Mouse (Mus musculus): Measurements from ENCODE around the gene Yaf2. TPM values are rescaled to one million over a fixed set of nuclear protein-coding genes. Genes with fewer than 3 reads are reported as not detected.

The Yaf2 gene
- polyA plus RNA-seq, 1 experiment from 2014 or later: 75.0 TPM

- Histone ChIP-seq H3K36me3 (ENCODE audit: control insufficient read depth, insufficient read depth, low read length) (peaks cover 9% of the 10 kb centered on the region), H3K27ac (ENCODE audit: low read depth) (no peak overlapping the region; the same call in 1 of the 2 replicates), H3K9me3 (ENCODE audit: control insufficient read depth, low read length) (no peaks in the 10 kb centered on the region), H3K27me3 (replicated peaks; ENCODE audit: control insufficient read depth, insufficient read depth, low read length) (no peaks in the 10 kb centered on the region), H3K9ac (ENCODE audit: low read length) (no peak overlapping the region), H3K4me3 (ENCODE audit: low read depth, low read length) (peak overlapping the region; percentile 67), H3K4me1 (replicated peaks; ENCODE audit: control insufficient read depth, insufficient read depth, low read length) (peaks cover 27% of the 10 kb centered on the region), H3K4me2 (ENCODE audit: low read length) (peak overlapping the region; percentile 95)
- ATAC-seq (replicated peaks; ENCODE audit: low FRiP score, low TSS enrichment, low read depth): no peak
- peak; percentile 62 for DNase-seq (ENCODE audit: low spot score)
- WGBS: 6% methylated on average over 14 of the region's 14 CpGs
Observed at GRCm38 (mm10) chr15:93276276-93276675, 60.5 kb downstream of the Yaf2 start.

- under 1% methylated on average over 21 of the region's 21 CpGs for WGBS
- peak overlapping the region; percentile 60 for H3K27ac ChIP-seq (ENCODE audit: low read depth)
- peak overlapping the region; percentile 47 for H3K9ac ChIP-seq (ENCODE audit: low read length)
- peak overlapping the region; percentile 95 for H3K4me2 ChIP-seq (ENCODE audit: low read length)
- DNase-seq (ENCODE audit: low spot score) (no peak), ATAC-seq (replicated peaks; ENCODE audit: low FRiP score, low TSS enrichment, low read depth) (peak; percentile 61)
- H3K36me3 ChIP-seq (ENCODE audit: control insufficient read depth, insufficient read depth, low read length): peaks cover 4% of the 10 kb centered on the region; the same call in 1 of the 2 replicates
- H3K4me3 ChIP-seq (ENCODE audit: low read depth, low read length): peak overlapping the region; percentile 67
- no peaks in the 10 kb centered on the region for H3K9me3 ChIP-seq (ENCODE audit: control insufficient read depth, low read length)
- peaks cover 27% of the 10 kb centered on the region for H3K4me1 ChIP-seq (replicated peaks; ENCODE audit: control insufficient read depth, insufficient read depth, low read length)
- no peaks in the 10 kb centered on the region for H3K27me3 ChIP-seq (replicated peaks; ENCODE audit: control insufficient read depth, insufficient read depth, low read length)
Observed at GRCm38 (mm10) chr15:93275623-93276022, 61.1 kb downstream of the Yaf2 start.

GRCm38 (mm10) chr15:93274679-93275583 is 61.8 kb downstream of the Yaf2 start, which contains the start of gene Gxylt1:
Gxylt1 (minus strand) TSS chr15:93275179.
- no peaks in the 10 kb centered on the region for H3K9me3 ChIP-seq (ENCODE audit: control insufficient read depth, low read length)
- peak; percentile 98 for ATAC-seq (replicated peaks; ENCODE audit: low FRiP score, low TSS enrichment, low read depth)
- no peaks in the 10 kb centered on the region for H3K27me3 ChIP-seq (replicated peaks; ENCODE audit: control insufficient read depth, insufficient read depth, low read length)
- H3K4me3 ChIP-seq (ENCODE audit: low read depth, low read length): peak within 1 kb of the TSS; percentile 67
- H3K36me3 ChIP-seq (ENCODE audit: control insufficient read depth, insufficient read depth, low read length): peaks cover 5% of the 10 kb centered on the region; the same call in 1 of the 2 replicates
- H3K27ac ChIP-seq (ENCODE audit: low read depth): peak within 1 kb of the TSS; percentile 87
- WGBS: 1% methylated on average over 73 of the region's 93 CpGs
- H3K9ac ChIP-seq (ENCODE audit: low read length): peak within 1 kb of the TSS; percentile 77
- H3K4me1 ChIP-seq (replicated peaks; ENCODE audit: control insufficient read depth, insufficient read depth, low read length): peaks cover 27% of the 10 kb centered on the region
- peak within 1 kb of the TSS; percentile 95 for H3K4me2 ChIP-seq (ENCODE audit: low read length)
- peak; percentile 100 for DNase-seq (ENCODE audit: low spot score)

DNA sequence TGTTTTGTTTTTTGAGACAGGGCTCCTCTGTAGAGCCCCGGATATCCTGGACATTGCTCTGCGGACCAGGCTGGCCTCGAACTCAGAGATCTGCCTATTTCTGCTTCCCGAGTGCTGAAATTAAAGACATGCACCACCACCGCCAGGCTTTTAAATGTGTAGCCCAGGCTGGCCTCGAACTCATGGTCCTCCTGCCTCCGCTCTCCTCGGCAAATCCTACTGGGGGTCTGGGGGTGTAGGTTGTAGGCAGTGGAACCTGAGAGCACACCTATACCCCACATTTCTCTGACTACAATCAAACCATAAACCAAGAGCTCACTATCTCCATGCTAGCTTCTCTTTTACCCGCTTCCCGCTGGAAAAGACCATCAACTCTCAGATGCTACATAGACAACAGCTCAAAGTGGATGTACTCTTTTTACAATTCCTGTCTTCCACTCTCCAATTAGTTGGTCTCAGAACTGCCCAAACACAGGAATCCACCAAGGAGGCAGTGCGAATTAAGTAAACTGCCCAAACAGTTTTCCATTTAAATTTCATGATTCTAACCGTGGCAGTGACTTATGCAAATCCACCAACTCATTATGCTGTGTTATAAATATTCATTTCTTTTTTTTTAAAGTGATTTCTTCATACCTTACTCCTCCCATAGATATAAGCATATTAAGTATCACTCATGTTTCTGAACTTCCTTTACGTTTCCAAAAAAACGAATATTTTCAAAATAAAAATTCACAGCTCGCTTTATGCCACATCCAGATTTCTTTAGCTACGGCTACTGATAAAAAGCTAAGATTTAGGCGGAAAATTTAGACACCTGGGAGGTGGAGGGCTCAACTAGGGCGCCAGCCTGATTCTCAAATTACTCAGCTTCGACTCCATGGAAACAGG is 62.7 kb downstream of the Yaf2 start:
- H3K27ac ChIP-seq (ENCODE audit: low read depth): peak overlapping the region; percentile 87
- H3K4me3 ChIP-seq (ENCODE audit: low read depth, low read length): peak overlapping the region; percentile 67
- DNase-seq (ENCODE audit: low spot score): no peak
- H3K9ac ChIP-seq (ENCODE audit: low read length): peak overlapping the region; percentile 77
- peaks cover 11% of the 10 kb centered on the region; the same call in 1 of the 2 replicates for H3K36me3 ChIP-seq (ENCODE audit: control insufficient read depth, insufficient read depth, low read length)
- 42% methylated on average over 19 of the region's 19 CpGs for WGBS
- no peak for ATAC-seq (replicated peaks; ENCODE audit: low FRiP score, low TSS enrichment, low read depth)
- H3K4me2 ChIP-seq (ENCODE audit: low read length): peak overlapping the region; percentile 80
- peaks cover 27% of the 10 kb centered on the region for H3K4me1 ChIP-seq (replicated peaks; ENCODE audit: control insufficient read depth, insufficient read depth, low read length)
- no peaks in the 10 kb centered on the region for H3K27me3 ChIP-seq (replicated peaks; ENCODE audit: control insufficient read depth, insufficient read depth, low read length)
- H3K9me3 ChIP-seq (ENCODE audit: control insufficient read depth, low read length): no peaks in the 10 kb centered on the region

GRCm38 (mm10) chr15:93272948-93273347 is 63.8 kb downstream of the Yaf2 start:
- H3K9me3 ChIP-seq (ENCODE audit: control insufficient read depth, low read length): no peaks in the 10 kb centered on the region
- H3K4me3 ChIP-seq (ENCODE audit: low read depth, low read length): no peak overlapping the region
- DNase-seq (ENCODE audit: low spot score): no peak
- H3K4me2 ChIP-seq (ENCODE audit: low read length): peak overlapping the region; percentile 25; the same call in 1 of the 2 replicates
- H3K27ac ChIP-seq (ENCODE audit: low read depth): no peak overlapping the region
- H3K4me1 ChIP-seq (replicated peaks; ENCODE audit: control insufficient read depth, insufficient read depth, low read length): peaks cover 27% of the 10 kb centered on the region
- 83% methylated on average over 9 of the region's 9 CpGs for WGBS
- no peaks in the 10 kb centered on the region for H3K27me3 ChIP-seq (replicated peaks; ENCODE audit: control insufficient read depth, insufficient read depth, low read length)
- H3K36me3 ChIP-seq (ENCODE audit: control insufficient read depth, insufficient read depth, low read length): peaks cover 10% of the 10 kb centered on the region; the same call in 1 of the 2 replicates
- H3K9ac ChIP-seq (ENCODE audit: low read length): no peak overlapping the region
- no peak for ATAC-seq (replicated peaks; ENCODE audit: low FRiP score, low TSS enrichment, low read depth)

DNA sequence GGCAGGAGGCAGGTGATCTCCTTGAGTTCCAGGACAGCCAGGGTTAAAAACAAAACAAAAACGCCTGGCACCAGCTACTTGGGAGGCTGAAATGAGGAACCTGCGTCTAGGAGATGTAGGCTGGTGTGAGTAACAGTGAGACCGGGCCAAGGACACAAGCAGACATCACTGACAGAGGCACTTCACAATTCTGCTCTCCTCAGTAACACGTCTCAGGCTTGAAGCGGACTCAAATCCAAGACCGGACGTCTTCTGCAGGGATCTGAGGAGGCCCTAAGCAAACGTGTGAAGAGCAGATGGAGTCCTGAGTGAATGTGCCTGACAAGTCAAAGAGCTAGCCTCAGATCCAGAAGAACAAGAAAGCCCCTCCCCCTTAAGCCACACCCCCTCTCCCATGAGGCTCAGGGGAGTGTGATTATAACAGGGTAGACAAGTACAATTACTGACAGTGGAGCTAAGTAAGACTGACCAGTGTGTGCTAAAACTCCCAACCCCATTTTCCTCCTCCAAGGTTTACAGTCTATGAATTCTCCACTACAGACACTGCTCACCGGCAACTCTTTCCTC is 66.4 kb downstream of the Yaf2 start:
- peaks cover 17% of the 10 kb centered on the region for H3K4me1 ChIP-seq (replicated peaks; ENCODE audit: control insufficient read depth, insufficient read depth, low read length)
- H3K36me3 ChIP-seq (ENCODE audit: control insufficient read depth, insufficient read depth, low read length): peaks cover 10% of the 10 kb centered on the region; the same call in 1 of the 2 replicates
- no peak for ATAC-seq (replicated peaks; ENCODE audit: low FRiP score, low TSS enrichment, low read depth)
- no peak overlapping the region for H3K4me3 ChIP-seq (ENCODE audit: low read depth, low read length)
- no peak for DNase-seq (ENCODE audit: low spot score)
- WGBS: 79% methylated on average over 9 of the region's 9 CpGs
- H3K9ac ChIP-seq (ENCODE audit: low read length): no peak overlapping the region
- no peaks in the 10 kb centered on the region for H3K9me3 ChIP-seq (ENCODE audit: control insufficient read depth, low read length)
- H3K27ac ChIP-seq (ENCODE audit: low read depth): no peak overlapping the region
- no peaks in the 10 kb centered on the region for H3K27me3 ChIP-seq (replicated peaks; ENCODE audit: control insufficient read depth, insufficient read depth, low read length)
- no peak overlapping the region for H3K4me2 ChIP-seq (ENCODE audit: low read length)

GRCm38 (mm10) chr15:93269572-93269971 is 67.2 kb downstream of the Yaf2 start:
- Histone ChIP-seq H3K4me2 (ENCODE audit: low read length) (no peak overlapping the region), H3K27me3 (replicated peaks; ENCODE audit: control insufficient read depth, insufficient read depth, low read length) (no peaks in the 10 kb centered on the region), H3K36me3 (ENCODE audit: control insufficient read depth, insufficient read depth, low read length) (peaks cover 10% of the 10 kb centered on the region; the same call in 1 of the 2 replicates), H3K9me3 (ENCODE audit: control insufficient read depth, low read length) (no peaks in the 10 kb centered on the region), H3K4me3 (ENCODE audit: low read depth, low read length) (no peak overlapping the region), H3K9ac (ENCODE audit: low read length) (no peak overlapping the region), H3K4me1 (replicated peaks; ENCODE audit: control insufficient read depth, insufficient read depth, low read length) (peaks cover 17% of the 10 kb centered on the region), H3K27ac (ENCODE audit: low read depth) (no peak overlapping the region)
- no peak for DNase-seq (ENCODE audit: low spot score)
- ATAC-seq (replicated peaks; ENCODE audit: low FRiP score, low TSS enrichment, low read depth): no peak
- WGBS: 95% methylated on average over 7 of the region's 7 CpGs

GRCm38 (mm10) chr15:93268001-93268400 is 68.7 kb downstream of the Yaf2 start:
- no peak overlapping the region for H3K4me3 ChIP-seq (ENCODE audit: low read depth, low read length)
- H3K4me2 ChIP-seq (ENCODE audit: low read length): no peak overlapping the region
- DNase-seq (ENCODE audit: low spot score): no peak
- no peak overlapping the region for H3K27ac ChIP-seq (ENCODE audit: low read depth)
- H3K9ac ChIP-seq (ENCODE audit: low read length): no peak overlapping the region
- H3K9me3 ChIP-seq (ENCODE audit: control insufficient read depth, low read length): no peaks in the 10 kb centered on the region
- 98% methylated on average over 1 of the region's 1 CpGs for WGBS
- no peak for ATAC-seq (replicated peaks; ENCODE audit: low FRiP score, low TSS enrichment, low read depth)
- peaks cover 10% of the 10 kb centered on the region; the same call in 1 of the 2 replicates for H3K36me3 ChIP-seq (ENCODE audit: control insufficient read depth, insufficient read depth, low read length)
- no peaks in the 10 kb centered on the region for H3K27me3 ChIP-seq (replicated peaks; ENCODE audit: control insufficient read depth, insufficient read depth, low read length)
- H3K4me1 ChIP-seq (replicated peaks; ENCODE audit: control insufficient read depth, insufficient read depth, low read length): peaks cover 5% of the 10 kb centered on the region
